Mouse (Mus musculus) CD4-positive, CD25-positive, alpha-beta regulatory T cell, adult 4 months (primary cell): ENCODE measurements around the gene Wdr26. TPM values are rescaled to one million over a fixed set of nuclear protein-coding genes. Genes with fewer than 3 reads are reported as not detected.

ENCODE experiments used
- ATAC-seq: one replicate; pipeline ENCODE4 v1.8.0; 2017
- polyA plus RNA-seq, 2 experiments: library from polyadenylated mRNA; unstranded; fragments of 100-300 nt; shearing (Covaris generic); gene quantifications; one replicate each; pipeline ENCODE4 v1.2.1; 2017

Wdr26 gene
- polyA plus RNA-seq, 2 experiments from 2014 or later, result 34.7 to 40.9 TPM

- no peak for ATAC-seq
Measured at GRCm38 (mm10) chr1:181167816-181168215, 44.0 kb downstream of the Wdr26 start.

- ATAC-seq, result peak; percentile 19
Measured at GRCm38 (mm10) chr1:181151541-181151940, 60.3 kb downstream of the Wdr26 start.

GRCm38 (mm10) chr1:181150827-181151534 is 60.8 kb downstream of the Wdr26 start:
- peak; percentile 90 for ATAC-seq

- ATAC-seq, result no peak
Measured at GRCm38 (mm10) chr1:181150431-181150826, 61.4 kb downstream of the Wdr26 start.

DNA sequence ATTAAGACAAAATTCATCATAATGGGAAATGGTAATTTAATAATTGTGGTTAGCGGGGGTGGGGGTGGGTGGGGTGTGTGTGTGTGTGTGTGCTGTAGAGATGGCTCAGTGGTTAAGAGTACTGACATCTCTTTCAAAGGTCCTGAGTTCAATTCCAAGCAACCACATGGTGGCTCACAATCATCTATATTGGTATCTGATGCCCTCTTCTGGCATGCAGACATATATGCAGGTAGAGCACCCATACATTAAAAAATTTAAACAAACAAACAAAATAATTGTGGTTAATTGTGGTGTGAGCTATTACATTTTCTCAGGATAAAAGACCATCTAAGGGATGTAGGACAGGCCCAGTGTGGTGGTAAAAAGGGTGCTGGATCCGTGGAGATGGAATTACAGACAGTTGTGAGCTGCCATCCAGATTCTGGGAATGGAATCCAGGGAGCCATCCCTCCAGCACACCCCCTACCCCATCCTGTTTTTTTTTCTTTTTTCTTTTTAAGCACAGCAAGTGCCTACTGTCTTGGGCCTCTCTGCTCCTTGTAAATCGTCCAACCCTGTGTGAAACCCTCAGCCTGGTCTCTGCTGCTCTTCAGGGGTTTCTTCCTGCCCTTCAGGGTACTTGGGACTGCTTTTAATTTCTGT is 62.3 kb downstream of the Wdr26 start:
- no peak for ATAC-seq

DNA sequence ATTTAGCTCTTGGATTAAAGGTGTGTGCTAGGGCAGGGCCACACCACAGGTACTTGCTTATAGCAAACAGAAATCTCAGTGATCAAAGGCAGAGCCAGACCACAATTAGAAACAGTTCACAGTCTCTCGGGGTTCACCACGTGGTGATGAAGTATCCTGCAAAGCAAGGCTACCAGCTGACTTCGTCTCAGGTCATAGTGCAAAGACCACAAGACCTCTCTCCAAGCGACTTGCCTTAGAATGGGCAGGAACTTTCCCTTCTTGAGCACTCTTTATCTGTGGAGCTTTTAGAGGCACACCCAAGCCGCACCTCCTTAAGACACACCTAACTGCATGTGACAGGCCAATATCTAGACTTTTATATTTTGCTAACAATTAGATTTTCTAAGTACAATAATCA is 63.3 kb downstream of the Wdr26 start:
- no peak for ATAC-seq

DNA sequence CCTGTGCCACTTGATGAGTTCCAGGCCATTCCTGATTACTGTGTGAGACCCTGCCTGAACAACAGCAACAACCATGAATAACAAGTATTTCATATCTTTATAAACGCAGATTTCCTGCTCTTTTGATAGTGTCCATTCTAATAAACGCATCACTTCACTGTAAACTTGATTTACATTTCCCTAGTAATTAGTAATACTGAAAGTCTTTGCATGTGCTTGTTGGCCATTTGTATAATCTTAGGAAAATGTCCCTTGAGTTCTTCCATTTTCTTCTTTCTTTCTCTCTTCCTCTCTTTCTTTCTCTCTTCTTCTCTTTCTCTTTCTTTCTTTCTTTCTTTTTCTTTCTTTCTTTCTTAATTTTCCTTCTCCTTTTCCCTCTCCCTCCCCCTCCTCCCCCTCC is 65.6 kb downstream of the Wdr26 start:
- no peak for ATAC-seq

GRCm38 (mm10) chr1:181144966-181145365 is 66.8 kb downstream of the Wdr26 start:
- ATAC-seq, result no peak

GRCm38 (mm10) chr1:181143950-181144836 is 67.6 kb downstream of the Wdr26 start, which contains the start of the genes Nvl and Cnih4:
Gene Nvl, minus strand, starts transcription at chr1:181144204.
Gene Cnih4, plus strand, starts transcription at chr1:181144693.
- ATAC-seq, result peak; percentile 91

- peak; percentile 21 for ATAC-seq
Measured at GRCm38 (mm10) chr1:181143609-181143949, 68.2 kb downstream of the Wdr26 start.

GRCm38 (mm10) chr1:181138730-181139129 is 73.1 kb downstream of the Wdr26 start:
- peak; percentile 78 for ATAC-seq

- ATAC-seq, result no peak
Measured at GRCm38 (mm10) chr1:181131915-181132314, 79.9 kb downstream of the Wdr26 start.

DNA sequence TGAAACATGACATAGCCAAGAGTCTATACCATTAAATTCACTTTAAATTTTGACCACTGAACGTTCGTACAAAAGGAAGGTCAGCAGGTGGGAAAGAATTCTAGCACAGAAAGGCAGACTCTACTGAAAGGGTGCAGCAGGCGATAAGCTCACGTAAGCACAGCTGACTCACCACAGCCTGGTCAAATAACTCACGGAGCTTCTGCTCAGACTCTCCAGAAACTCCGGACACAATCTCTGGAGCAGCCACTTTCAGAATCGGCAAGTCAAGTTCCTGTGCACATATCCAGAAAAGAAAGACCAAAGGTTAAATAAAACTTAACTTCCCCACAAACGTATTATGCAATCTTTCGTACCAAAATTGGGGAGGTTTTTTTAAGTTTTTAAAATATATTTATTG is 85.0 kb downstream of the Wdr26 start:
- no peak for ATAC-seq

- no peak for ATAC-seq
Measured at GRCm38 (mm10) chr1:181125916-181126315, 85.9 kb downstream of the Wdr26 start.

- ATAC-seq, result no peak
Measured at GRCm38 (mm10) chr1:181124145-181124544, 87.7 kb downstream of the Wdr26 start.

Other genes with a start within 250 kb of the Wdr26 start
- 100 to 1,000 TPM; 247 to 262 TPM for gene Ephx1, start 191.1 kb downstream of the Wdr26 start, polyA plus RNA-seq
- gene 9130409I23Rik, start 160.8 kb downstream of the Wdr26 start, polyA plus RNA-seq, result not detected
- 10 to 100 TPM; 36.4 to 43.5 TPM for gene Nvl, start 67.8 kb downstream of the Wdr26 start, polyA plus RNA-seq
- gene Cnih4, start 67.3 kb downstream of the Wdr26 start, polyA plus RNA-seq, result 10 to 100 TPM; 65.6 to 72.8 TPM
- gene Cnih3, start 140.6 kb upstream of the Wdr26 start, polyA plus RNA-seq, result not detected